Mouse (Mus musculus) limb, embryonic 12.5 days (tissue): ENCODE measurements around the gene Pmpca. TPM values are rescaled to one million over a fixed set of nuclear protein-coding genes. Genes with fewer than 3 reads are reported as not detected.
A peak's percentile ranks its signal among the peaks of the same experiment; 100 is the strongest.
"Not testable (repeated sequence)": the region's sequence is repeated elsewhere in the genome, so short reads cannot be mapped to it uniquely, and the experiment has no call there.

Experiments
- ATAC-seq: fragments of 200-750 bp; cut with Nextera tagmentation; 2 replicates; pipeline ENCODE4 v1.8.0; 2017; ENCODE audit warnings: low read depth, moderate TSS enrichment; ENCODE audit not compliant: insufficient number of reproducible peaks, insufficient read depth, low FRiP score, low TSS enrichment
- H3K27ac ChIP-seq: fragments of 300-500 bp; sonication (generic); 2 replicates; pipeline ENCODE4 v1.5.1; 2016; ENCODE audit warnings: mild to moderate bottlenecking, moderate library complexity
- H3K27me3 ChIP-seq: fragments of 300-500 bp; sonication (generic); 2 replicates; pipeline ENCODE4 v1.6.1; 2016; ENCODE audit warnings: mild to moderate bottlenecking, moderate library complexity
- H3K36me3 ChIP-seq: fragments of 300-500 bp; sonication (generic); 2 replicates; pipeline ENCODE4 v1.6.1; 2016; ENCODE audit warnings: mild to moderate bottlenecking, moderate library complexity
- H3K4me1 ChIP-seq: fragments of 300-500 bp; sonication (generic); replicated peaks from 2 replicates; pipeline ENCODE4 v1.6.1; 2016
- H3K4me2 ChIP-seq: fragments of 300-500 bp; sonication (generic); 2 replicates; pipeline ENCODE4 v1.6.1; 2016; ENCODE audit warnings: mild to moderate bottlenecking, moderate library complexity
- H3K4me3 ChIP-seq: fragments of 300-500 bp; sonication (generic); replicated peaks from 2 replicates; pipeline ENCODE4 v1.5.1; 2016; ENCODE audit warnings: mild to moderate bottlenecking
- H3K9ac ChIP-seq: fragments of 300-500 bp; sonication (generic); replicated peaks from 2 replicates; pipeline ENCODE4 v1.6.1; 2016; ENCODE audit warnings: mild to moderate bottlenecking, moderate library complexity
- H3K9me3 ChIP-seq: fragments of 300-500 bp; sonication (generic); 2 replicates; pipeline ENCODE4 v1.6.1; 2016; ENCODE audit warnings: mild to moderate bottlenecking, moderate library complexity
- WGBS: fragments of 180-500 bp; shearing (Covaris S2); methylation state at CpG from one replicate; pipeline ENCODE4 v1.1.7; 2016; 5-methylcytosine and 5-hydroxymethylcytosine counted together
- polyA plus RNA-seq: library from polyadenylated mRNA; unstranded; fragments of >200 nt; fragmentation: Nextera tagmentation; extraction: Ambion mirVana; gene quantifications from 2 replicates; pipeline ENCODE4 v1.2.1, GENCODE M21; 2016

Gene Pmpca
- polyA plus RNA-seq, 1 experiment from 2014 or later, result 116 TPM

GRCm38 (mm10) chr2:26372396-26372795, 16.7 kb upstream of the Pmpca start:
- Histone ChIP-seq H3K4me3 (no peak overlapping the region), H3K27me3 (no peaks in the 10 kb centered on the region), H3K4me1 (no peaks in the 10 kb centered on the region), H3K27ac (no peak overlapping the region), H3K9me3 (no peaks in the 10 kb centered on the region), H3K4me2 (no peak overlapping the region), H3K9ac (no peak overlapping the region), H3K36me3 (peaks cover 99% of the 10 kb centered on the region)
- ATAC-seq, result no peak
- 95% methylated on average over 8 of the region's 8 CpGs for WGBS

DNA sequence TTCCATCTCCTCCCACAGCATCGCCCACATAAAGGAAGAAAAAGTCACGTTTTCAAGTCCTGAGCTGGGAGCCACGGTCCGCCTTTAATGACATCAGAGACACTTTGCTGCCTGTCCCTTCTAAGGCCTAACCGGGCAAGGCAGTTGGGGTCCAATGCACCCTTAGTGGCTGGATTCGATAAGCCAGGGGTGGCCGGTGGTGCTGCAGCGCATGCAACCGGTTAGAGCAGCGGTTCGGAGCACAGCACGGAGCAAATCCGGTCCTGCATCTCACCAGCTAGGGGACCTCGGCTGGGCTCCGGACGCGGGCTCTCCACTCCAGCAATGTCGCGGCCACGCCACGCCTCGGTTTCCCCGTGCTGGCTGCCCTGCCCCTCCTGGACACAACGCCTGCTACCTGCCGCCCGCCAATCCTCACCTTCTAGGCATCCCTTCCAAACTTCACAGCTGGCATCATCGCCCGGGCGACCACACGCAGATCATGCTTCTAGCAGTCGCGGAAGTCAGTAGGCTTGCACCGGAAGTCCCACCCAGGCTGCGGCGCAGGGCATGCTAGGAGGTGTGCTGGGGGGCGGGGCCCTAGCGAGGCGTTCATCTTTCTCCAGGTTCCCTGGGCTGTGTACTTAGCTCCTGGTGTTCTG, 8.9 kb upstream of the Pmpca start, which contains the start of gene Snapc4:
Snapc4 (minus strand) TSS at position 523 of the 641 bp plus-strand sequence.
- Histone ChIP-seq H3K4me1 (peaks cover 5% of the 10 kb centered on the region), H3K9me3 (no peaks in the 10 kb centered on the region), H3K9ac (peak within 1 kb of the TSS; percentile 80), H3K36me3 (peaks cover 70% of the 10 kb centered on the region), H3K4me3 (peak within 1 kb of the TSS; percentile 87), H3K27ac (peak within 1 kb of the TSS; percentile 53; the same call in 1 of the 2 replicates), H3K4me2 (peak within 1 kb of the TSS; percentile 93), H3K27me3 (no peaks in the 10 kb centered on the region)
- under 1% methylated on average over 38 of the region's 38 CpGs for WGBS
- ATAC-seq, result peak; percentile 97

- H3K27ac ChIP-seq, result peak overlapping the region; percentile 53; the same call in 1 of the 2 replicates
These were observed 8.3 kb upstream of the Pmpca start for GRCm38 (mm10) chr2:26380871-26381270.

DNA sequence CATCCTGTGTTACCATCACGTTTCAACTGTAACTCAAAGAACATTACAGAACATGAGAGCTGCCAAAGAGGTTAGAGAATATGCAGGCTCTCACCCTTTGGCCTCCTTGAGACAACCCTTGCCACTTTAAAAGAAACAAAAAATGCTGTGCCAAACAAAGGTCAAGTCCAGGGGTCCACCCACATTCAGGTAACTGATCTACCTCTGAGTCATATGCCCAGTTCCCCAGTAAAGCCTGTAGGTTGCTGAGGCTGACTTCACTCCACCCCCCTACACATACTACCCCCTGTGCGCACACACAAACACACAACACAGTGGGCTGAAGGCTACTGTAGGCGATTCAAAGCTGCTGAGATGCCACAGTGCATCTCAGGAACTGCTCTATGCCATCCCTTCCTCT, 1.4 kb upstream of the Pmpca start:
- Histone ChIP-seq H3K4me1 (peaks cover 19% of the 10 kb centered on the region), H3K4me3 (peak overlapping the region; percentile 94; the same call in 1 of the 2 replicates), H3K27ac (no peak overlapping the region), H3K9ac (no peak overlapping the region), H3K9me3 (no peaks in the 10 kb centered on the region), H3K27me3 (no peaks in the 10 kb centered on the region), H3K36me3 (peaks cover 76% of the 10 kb centered on the region), H3K4me2 (peak overlapping the region; percentile 97)
- 87% methylated on average over 3 of the region's 3 CpGs for WGBS
- ATAC-seq, result no peak

More at GRCm38 (mm10) chr2:26380871-26381270, 8.3 kb upstream of the Pmpca start:
- peak overlapping the region; percentile 87 for H3K4me3 ChIP-seq
- peak overlapping the region; percentile 80; the same call in 1 of the 2 replicates for H3K9ac ChIP-seq
- ATAC-seq, H3K9me3 ChIP-seq, H3K27me3 ChIP-seq, H3K4me1 ChIP-seq: not testable (repeated sequence)
- H3K4me2 ChIP-seq, result peak overlapping the region; percentile 93
- H3K36me3 ChIP-seq, result peaks cover 70% of the 10 kb centered on the region
- 28% methylated on average over 6 of the region's 6 CpGs for WGBS

- Histone ChIP-seq H3K4me3 (peak overlapping the region; percentile 94), H3K27ac (peak overlapping the region; percentile 76), H3K36me3 (peaks cover 76% of the 10 kb centered on the region), H3K4me1 (peaks cover 19% of the 10 kb centered on the region), H3K9me3 (no peaks in the 10 kb centered on the region), H3K27me3 (no peaks in the 10 kb centered on the region), H3K4me2 (peak overlapping the region; percentile 97), H3K9ac (peak overlapping the region; percentile 90)
- 1% methylated on average over 36 of the region's 45 CpGs for WGBS
- ATAC-seq, result peak; percentile 67
These were observed 421 bp upstream of the Pmpca start for GRCm38 (mm10) chr2:26388682-26389153.

DNA sequence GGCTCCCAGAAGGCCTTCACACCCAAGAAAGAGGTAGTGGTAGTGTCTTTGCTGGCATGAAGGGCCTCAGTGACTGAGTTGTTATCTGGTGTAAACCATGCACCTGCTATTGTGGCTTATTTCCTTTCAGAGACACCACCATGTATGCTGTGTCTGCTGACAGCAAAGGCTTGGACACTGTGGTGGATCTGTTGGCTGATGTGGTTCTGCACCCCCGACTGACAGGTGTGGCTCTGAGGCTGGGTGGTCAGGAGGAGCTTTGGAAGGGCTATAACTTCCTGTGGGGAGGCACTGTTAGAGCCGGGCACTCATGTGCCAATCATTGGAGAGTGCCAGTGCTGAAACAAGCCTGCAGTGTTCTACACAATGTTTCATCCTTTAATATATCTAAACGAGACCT, 1.8 kb downstream of the Pmpca start:
- 84% methylated on average over 3 of the region's 3 CpGs for WGBS
- no peak overlapping the region for H3K27ac ChIP-seq
- H3K4me2 ChIP-seq, result no peak overlapping the region; the same call in 1 of the 2 replicates
- peaks cover 19% of the 10 kb centered on the region for H3K4me1 ChIP-seq
- no peak overlapping the region for H3K9ac ChIP-seq
- no peaks in the 10 kb centered on the region for H3K27me3 ChIP-seq
- H3K36me3 ChIP-seq, result peaks cover 76% of the 10 kb centered on the region
- no peak for ATAC-seq
- H3K4me3 ChIP-seq, result no peak overlapping the region
- H3K9me3 ChIP-seq, result no peaks in the 10 kb centered on the region

DNA sequence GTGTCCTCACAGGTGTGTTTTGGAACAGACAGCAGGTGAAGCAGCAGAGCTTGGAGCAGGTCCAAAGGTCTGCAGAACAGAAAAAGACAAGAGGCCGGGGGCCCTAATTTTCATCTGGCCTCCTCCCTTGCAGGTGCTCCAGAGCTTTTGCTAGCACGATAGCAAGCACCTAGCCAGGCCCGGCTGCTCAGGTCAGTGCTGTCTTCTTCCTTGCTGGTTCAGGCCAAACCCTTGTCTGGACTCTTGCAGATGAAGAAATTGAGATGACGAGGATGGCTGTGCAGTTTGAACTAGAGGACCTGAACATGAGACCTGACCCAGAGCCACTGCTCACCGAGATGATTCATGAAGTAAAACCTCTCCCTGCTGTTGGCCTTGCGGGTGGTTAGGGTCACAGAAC, 2.5 kb downstream of the Pmpca start:
- Histone ChIP-seq H3K4me3 (no peak overlapping the region), H3K4me2 (no peak overlapping the region), H3K4me1 (peaks cover 19% of the 10 kb centered on the region), H3K9ac (no peak overlapping the region), H3K9me3 (no peaks in the 10 kb centered on the region), H3K36me3 (peaks cover 76% of the 10 kb centered on the region), H3K27ac (no peak overlapping the region), H3K27me3 (no peaks in the 10 kb centered on the region)
- no peak for ATAC-seq
- 88% methylated on average over 6 of the region's 6 CpGs for WGBS

GRCm38 (mm10) chr2:26398978-26399377, 9.8 kb downstream of the Pmpca start:
- ATAC-seq, result no peak

DNA sequence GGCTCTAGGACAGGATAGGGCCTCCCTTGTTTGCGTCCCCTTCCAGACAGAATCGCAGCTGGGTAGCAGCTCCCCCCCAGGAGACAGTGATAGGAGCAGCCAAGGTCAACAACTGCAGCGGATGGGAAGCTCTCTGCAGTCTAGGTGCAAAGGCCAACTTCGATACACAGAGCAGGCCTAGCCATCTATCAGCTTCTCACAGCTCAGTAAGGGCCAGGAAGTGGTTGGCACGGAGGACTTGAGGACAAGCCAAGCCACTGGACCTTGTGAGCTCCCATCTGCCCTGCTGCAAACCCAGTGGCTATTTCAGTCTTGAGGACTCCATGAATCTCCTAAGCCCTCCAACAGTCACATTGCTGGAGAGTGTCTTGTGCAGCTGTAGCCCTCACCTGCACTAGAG, 10.5 kb downstream of the Pmpca start:
- H3K4me1 ChIP-seq, result peaks cover 2% of the 10 kb centered on the region; the same call in 1 of the 2 replicates
- H3K9me3 ChIP-seq, result no peaks in the 10 kb centered on the region
- no peak for ATAC-seq
- H3K27me3 ChIP-seq, result no peaks in the 10 kb centered on the region
- H3K4me3 ChIP-seq, result no peak overlapping the region
- H3K4me2 ChIP-seq, result no peak overlapping the region
- H3K9ac ChIP-seq, result no peak overlapping the region
- 90% methylated on average over 5 of the region's 5 CpGs for WGBS
- peaks cover 87% of the 10 kb centered on the region for H3K36me3 ChIP-seq
- no peak overlapping the region for H3K27ac ChIP-seq

More at GRCm38 (mm10) chr2:26398978-26399377, 9.8 kb downstream of the Pmpca start:
- peaks cover 93% of the 10 kb centered on the region for H3K36me3 ChIP-seq
- H3K27me3 ChIP-seq, result no peaks in the 10 kb centered on the region
- no peak overlapping the region for H3K27ac ChIP-seq
- no peaks in the 10 kb centered on the region for H3K4me1 ChIP-seq
- no peak overlapping the region for H3K9ac ChIP-seq
- H3K4me3 ChIP-seq, result no peak overlapping the region
- H3K4me2 ChIP-seq, result no peak overlapping the region
- WGBS, result 93% methylated on average over 8 of the region's 8 CpGs
- no peaks in the 10 kb centered on the region for H3K9me3 ChIP-seq

- no peak for ATAC-seq
- H3K4me1 ChIP-seq, result peaks cover 9% of the 10 kb centered on the region; the same call in 1 of the 2 replicates
- H3K27me3 ChIP-seq, result no peaks in the 10 kb centered on the region
- H3K4me2 ChIP-seq, result no peak overlapping the region
- H3K36me3 ChIP-seq, result peaks cover 83% of the 10 kb centered on the region
- H3K9ac ChIP-seq, result no peak overlapping the region
- H3K9me3 ChIP-seq, result no peaks in the 10 kb centered on the region
- WGBS, result 93% methylated on average over 5 of the region's 5 CpGs
- no peak overlapping the region for H3K4me3 ChIP-seq
- no peak overlapping the region for H3K27ac ChIP-seq
These were observed 11.2 kb downstream of the Pmpca start for GRCm38 (mm10) chr2:26400296-26400695.

- Histone ChIP-seq H3K4me3 (no peak overlapping the region), H3K36me3 (peaks cover 83% of the 10 kb centered on the region), H3K4me2 (no peak overlapping the region), H3K4me1 (peaks cover 16% of the 10 kb centered on the region), H3K27me3 (no peaks in the 10 kb centered on the region), H3K27ac (no peak overlapping the region), H3K9ac (no peak overlapping the region), H3K9me3 (no peaks in the 10 kb centered on the region)
- 90% methylated on average over 4 of the region's 4 CpGs for WGBS
- ATAC-seq, result no peak
These were observed 11.9 kb downstream of the Pmpca start for GRCm38 (mm10) chr2:26401023-26401422.
